Mouse (Mus musculus): Measurements from ENCODE around the gene Fgf15. TPM values are rescaled to one million over a fixed set of nuclear protein-coding genes. Genes with fewer than 3 reads are reported as not detected.

Fgf15 gene
- polyA plus RNA-seq, 1 experiment from 2014 or later = not detected

DNA sequence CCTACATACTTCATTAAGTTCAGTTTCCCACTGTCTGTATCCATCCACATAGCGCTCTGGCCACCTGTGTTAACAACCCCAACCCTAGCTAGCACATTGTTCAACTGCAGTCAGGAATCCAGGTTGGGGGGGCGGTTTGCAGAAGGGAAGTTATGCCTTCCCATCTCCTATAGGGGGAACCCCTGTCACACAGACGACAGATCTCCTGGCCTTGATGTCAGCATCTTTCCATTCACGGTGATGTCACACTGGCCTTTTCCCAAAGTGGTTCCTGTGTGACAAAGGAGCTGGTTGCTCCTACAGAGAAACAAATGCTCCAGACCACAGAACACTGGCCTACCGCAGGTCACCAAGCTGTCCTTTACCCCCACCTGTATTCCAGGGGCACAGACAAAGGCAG is 39.2 kb downstream of the Fgf15 start:
- Histone ChIP-seq H3K4me3 (no peak overlapping the region), H3K36me3 (peaks cover 46% of the 10 kb centered on the region), H3K27ac (no peak overlapping the region), H3K4me2 (no peak overlapping the region), H3K9me3 (no peaks in the 10 kb centered on the region), H3K9ac (no peak overlapping the region), H3K4me1 (peaks cover 38% of the 10 kb centered on the region), H3K27me3 (peaks cover 18% of the 10 kb centered on the region)
- no peak for ATAC-seq (ENCODE audit: borderline replicate concordance, extremely low read depth, low FRiP score, low TSS enrichment)
- 47% methylated on average over 5 of the region's 5 CpGs for WGBS

- peaks cover 18% of the 10 kb centered on the region for H3K27me3 ChIP-seq
- H3K4me2 ChIP-seq = no peak overlapping the region
- no peak overlapping the region for H3K27ac ChIP-seq
- ATAC-seq (ENCODE audit: borderline replicate concordance, extremely low read depth, low FRiP score, low TSS enrichment) = no peak
- no peak overlapping the region for H3K4me3 ChIP-seq
- peaks cover 46% of the 10 kb centered on the region for H3K4me1 ChIP-seq
- no peaks in the 10 kb centered on the region for H3K9me3 ChIP-seq
- H3K36me3 ChIP-seq = peaks cover 46% of the 10 kb centered on the region
- WGBS = 77% methylated on average over 4 of the region's 4 CpGs
- H3K9ac ChIP-seq = no peak overlapping the region
Observed at GRCm38 (mm10) chr7:144936311-144936880, 40.1 kb downstream of the Fgf15 start.

DNA sequence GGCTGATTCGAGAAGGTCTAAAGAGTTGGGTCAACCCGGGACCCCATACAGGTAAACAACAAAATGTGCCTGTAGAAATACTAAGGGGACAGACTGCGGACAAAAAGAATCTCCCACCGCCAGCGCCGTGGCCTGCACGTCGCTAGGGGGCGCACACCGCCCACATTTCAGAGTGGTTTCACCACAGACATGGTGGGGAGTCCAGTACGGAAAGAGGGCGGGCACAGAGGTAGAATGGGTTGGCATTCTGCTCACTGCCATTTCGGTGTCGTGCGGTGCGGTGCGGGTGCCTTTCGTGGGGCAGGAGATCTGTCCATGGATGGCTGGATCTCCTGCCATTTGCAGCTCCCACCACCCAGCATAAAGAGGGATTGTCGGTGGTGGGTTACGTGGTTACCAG is 41.2 kb downstream of the Fgf15 start:
- 0 out of 2 replicates have a peak, but pooled peaks have one; percentile 11 for ATAC-seq (ENCODE audit: borderline replicate concordance, extremely low read depth, low FRiP score, low TSS enrichment)
- Histone ChIP-seq H3K36me3 (peaks cover 44% of the 10 kb centered on the region), H3K27ac (peak overlapping the region; percentile 98)

GRCm38 (mm10) chr7:144937899-144938517 is 41.7 kb downstream of the Fgf15 start:
- Histone ChIP-seq H3K4me1 (peaks cover 60% of the 10 kb centered on the region), H3K9me3 (no peaks in the 10 kb centered on the region), H3K4me2 (peak overlapping the region; percentile 92), H3K27me3 (peaks cover 18% of the 10 kb centered on the region), H3K36me3 (peaks cover 39% of the 10 kb centered on the region), H3K27ac (peak overlapping the region; percentile 98), H3K9ac (peak overlapping the region; percentile 80), H3K4me3 (peak overlapping the region; percentile 61)
- ATAC-seq (ENCODE audit: borderline replicate concordance, extremely low read depth, low FRiP score, low TSS enrichment) = no peak
- under 1% methylated on average over 39 of the region's 39 CpGs for WGBS

More for the DNA sequence above, 41.2 kb downstream of the Fgf15 start:
- peaks cover 55% of the 10 kb centered on the region for H3K4me1 ChIP-seq
- peaks cover 18% of the 10 kb centered on the region for H3K27me3 ChIP-seq
- H3K4me3 ChIP-seq = peak overlapping the region; percentile 61
- H3K9me3 ChIP-seq = no peaks in the 10 kb centered on the region
- peak overlapping the region; percentile 80 for H3K9ac ChIP-seq
- H3K4me2 ChIP-seq = peak overlapping the region; percentile 92
- WGBS = 1% methylated on average over 20 of the region's 20 CpGs

- Histone ChIP-seq H3K27me3 (peaks cover 18% of the 10 kb centered on the region), H3K4me2 (peak overlapping the region; percentile 92), H3K9ac (peak overlapping the region; percentile 80), H3K4me1 (peaks cover 65% of the 10 kb centered on the region), H3K36me3 (peaks cover 31% of the 10 kb centered on the region), H3K9me3 (no peaks in the 10 kb centered on the region), H3K27ac (peak overlapping the region; percentile 98), H3K4me3 (peak overlapping the region; percentile 61)
- no peak for ATAC-seq (ENCODE audit: borderline replicate concordance, extremely low read depth, low FRiP score, low TSS enrichment)
- under 1% methylated on average over 32 of the region's 32 CpGs for WGBS
Observed at GRCm38 (mm10) chr7:144938661-144939343, 42.5 kb downstream of the Fgf15 start.

- H3K4me3 ChIP-seq = peak within 1 kb of the TSS; percentile 61
- H3K27me3 ChIP-seq = peaks cover 18% of the 10 kb centered on the region
- peak within 1 kb of the TSS; percentile 80 for H3K9ac ChIP-seq
- H3K9me3 ChIP-seq = no peaks in the 10 kb centered on the region
- peaks cover 65% of the 10 kb centered on the region for H3K4me1 ChIP-seq
- ATAC-seq (ENCODE audit: borderline replicate concordance, extremely low read depth, low FRiP score, low TSS enrichment) = peak; percentile 43
- H3K4me2 ChIP-seq = peak within 1 kb of the TSS; percentile 92
- 1% methylated on average over 39 of the region's 45 CpGs for WGBS
- peaks cover 24% of the 10 kb centered on the region for H3K36me3 ChIP-seq
- peak within 1 kb of the TSS; percentile 98 for H3K27ac ChIP-seq
Observed at GRCm38 (mm10) chr7:144939344-144940002, 43.1 kb downstream of the Fgf15 start, which contains the start of gene Ccnd1. TSS of gene Ccnd1 (minus strand) at chr7:144939925.

- H3K9ac ChIP-seq = peak overlapping the region; percentile 80
- 1% methylated on average over 22 of the region's 22 CpGs for WGBS
- peaks cover 18% of the 10 kb centered on the region for H3K27me3 ChIP-seq
- no peak for ATAC-seq (ENCODE audit: borderline replicate concordance, extremely low read depth, low FRiP score, low TSS enrichment)
- H3K27ac ChIP-seq = peak overlapping the region; percentile 98
- peak overlapping the region; percentile 61 for H3K4me3 ChIP-seq
- H3K4me1 ChIP-seq = peaks cover 65% of the 10 kb centered on the region
- H3K9me3 ChIP-seq = no peaks in the 10 kb centered on the region
- H3K36me3 ChIP-seq = peaks cover 18% of the 10 kb centered on the region
- peak overlapping the region; percentile 92 for H3K4me2 ChIP-seq
Observed at GRCm38 (mm10) chr7:144940003-144940571, 43.8 kb downstream of the Fgf15 start.

DNA sequence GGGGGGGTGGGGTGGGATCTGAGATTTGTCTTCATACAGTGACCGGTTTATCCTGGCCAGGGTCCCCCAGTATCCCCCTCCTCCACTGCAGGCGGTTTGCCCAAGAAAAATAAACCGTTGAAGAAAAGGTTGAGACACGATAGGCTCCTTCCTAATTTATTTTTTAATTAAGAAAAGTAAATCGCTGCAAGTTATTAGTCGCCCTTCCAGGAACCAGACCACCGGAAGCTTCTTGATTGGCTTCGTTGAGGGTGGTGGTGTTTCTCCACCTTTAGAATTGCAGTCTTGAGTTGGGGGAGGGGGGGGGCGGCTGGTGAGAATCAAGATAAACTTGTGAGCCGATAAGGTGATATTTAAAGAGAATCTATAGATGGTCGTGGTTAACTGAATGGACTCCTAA is 44.3 kb downstream of the Fgf15 start:
- peak overlapping the region; percentile 98 for H3K27ac ChIP-seq
- WGBS = under 1% methylated on average over 11 of the region's 11 CpGs
- H3K27me3 ChIP-seq = peaks cover 18% of the 10 kb centered on the region
- H3K4me1 ChIP-seq = peaks cover 65% of the 10 kb centered on the region
- peak overlapping the region; percentile 61 for H3K4me3 ChIP-seq
- no peaks in the 10 kb centered on the region for H3K9me3 ChIP-seq
- peak overlapping the region; percentile 80 for H3K9ac ChIP-seq
- H3K36me3 ChIP-seq = peaks cover 14% of the 10 kb centered on the region
- no peak for ATAC-seq (ENCODE audit: borderline replicate concordance, extremely low read depth, low FRiP score, low TSS enrichment)
- H3K4me2 ChIP-seq = peak overlapping the region; percentile 92

- Histone ChIP-seq H3K27ac (peak overlapping the region; percentile 98), H3K27me3 (peaks cover 18% of the 10 kb centered on the region), H3K4me3 (peak overlapping the region; percentile 61), H3K4me2 (peak overlapping the region; percentile 92), H3K9me3 (no peaks in the 10 kb centered on the region), H3K4me1 (peaks cover 58% of the 10 kb centered on the region), H3K36me3 (0 out of 2 replicates have a peak, but pooled peaks cover 7% of the 10 kb centered on the region), H3K9ac (peak overlapping the region; percentile 71)
- peak; percentile 85 for ATAC-seq (ENCODE audit: borderline replicate concordance, extremely low read depth, low FRiP score, low TSS enrichment)
- WGBS = under 1% methylated on average over 39 of the region's 39 CpGs
Observed at GRCm38 (mm10) chr7:144941242-144941831, 45.0 kb downstream of the Fgf15 start.

DNA sequence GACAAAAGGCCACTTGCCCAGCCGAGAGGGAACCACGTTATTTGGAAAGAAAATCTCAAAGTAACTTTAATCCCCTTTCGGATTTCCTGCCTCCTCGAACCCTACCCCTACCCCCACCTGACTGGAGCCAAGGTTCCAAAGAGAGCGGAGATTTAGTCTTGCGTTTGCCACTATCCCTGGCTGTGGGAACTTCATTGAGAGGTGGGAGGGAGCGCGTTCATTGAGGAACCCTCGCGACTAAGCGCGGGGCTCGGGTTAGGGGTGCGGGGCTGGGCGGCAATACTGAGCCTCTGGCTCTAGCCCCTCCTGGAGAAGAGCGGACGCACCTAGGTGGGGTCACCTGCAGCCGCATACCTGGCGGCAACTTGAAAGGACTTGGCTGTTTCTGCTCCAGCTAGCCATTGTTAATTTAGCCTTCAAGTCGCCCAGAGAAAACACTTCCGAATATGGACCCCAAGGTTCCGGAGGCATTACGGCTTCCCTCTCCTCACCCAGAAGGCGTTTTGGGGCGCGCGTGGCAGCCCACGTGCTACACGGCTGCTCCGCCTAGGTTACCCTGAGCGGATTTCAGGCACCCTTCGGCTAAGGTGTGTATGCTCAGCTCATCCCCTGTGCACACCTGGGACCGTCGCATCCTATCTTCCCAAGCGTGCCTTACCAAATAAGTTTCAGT is 45.9 kb downstream of the Fgf15 start:
- under 1% methylated on average over 35 of the region's 35 CpGs for WGBS

More for the DNA sequence above, 45.9 kb downstream of the Fgf15 start:
- Histone ChIP-seq H3K27me3 (peaks cover 18% of the 10 kb centered on the region), H3K4me1 (peaks cover 49% of the 10 kb centered on the region), H3K27ac (peak overlapping the region; percentile 98), H3K36me3 (no peaks in the 10 kb centered on the region), H3K4me3 (peak overlapping the region; percentile 61), H3K9me3 (no peaks in the 10 kb centered on the region), H3K9ac (peak overlapping the region; percentile 45), H3K4me2 (peak overlapping the region; percentile 92)
- ATAC-seq (ENCODE audit: borderline replicate concordance, extremely low read depth, low FRiP score, low TSS enrichment) = peak; percentile 10; the same call in 1 of the 2 replicates

Data from lung, embryonic 15.5 days (tissue).